Mouse (Mus musculus) liver (tissue): ENCODE data around the gene Txndc11.

ENCODE experiments used
- DNase-seq: peaks from one replicate; pipeline ENCODE4 v3.0.0-alpha.2; 2020; ENCODE audit warnings: mixed read lengths

Txndc11 gene

DNA sequence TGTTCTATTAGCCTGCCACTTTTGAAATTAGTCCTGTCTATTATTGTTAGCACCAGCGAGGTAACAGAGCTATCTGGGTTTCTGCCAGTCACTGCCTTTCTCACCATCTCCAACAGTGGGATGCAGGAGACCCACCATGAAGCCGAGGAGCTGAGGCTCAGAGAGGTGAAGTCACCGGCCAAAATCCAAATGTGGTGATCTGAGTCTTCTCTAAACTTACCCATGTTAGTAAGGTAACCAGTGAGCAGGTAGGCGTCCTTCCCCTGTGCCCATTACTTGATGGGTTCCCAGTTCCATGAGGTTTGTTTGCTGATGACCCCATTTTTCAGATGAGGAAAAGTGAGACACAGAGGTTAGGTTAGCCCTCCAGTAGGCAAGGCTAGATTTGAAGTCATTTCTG lies 70.1 kb downstream of the Txndc11 start:
- no peak for DNase-seq

DNA sequence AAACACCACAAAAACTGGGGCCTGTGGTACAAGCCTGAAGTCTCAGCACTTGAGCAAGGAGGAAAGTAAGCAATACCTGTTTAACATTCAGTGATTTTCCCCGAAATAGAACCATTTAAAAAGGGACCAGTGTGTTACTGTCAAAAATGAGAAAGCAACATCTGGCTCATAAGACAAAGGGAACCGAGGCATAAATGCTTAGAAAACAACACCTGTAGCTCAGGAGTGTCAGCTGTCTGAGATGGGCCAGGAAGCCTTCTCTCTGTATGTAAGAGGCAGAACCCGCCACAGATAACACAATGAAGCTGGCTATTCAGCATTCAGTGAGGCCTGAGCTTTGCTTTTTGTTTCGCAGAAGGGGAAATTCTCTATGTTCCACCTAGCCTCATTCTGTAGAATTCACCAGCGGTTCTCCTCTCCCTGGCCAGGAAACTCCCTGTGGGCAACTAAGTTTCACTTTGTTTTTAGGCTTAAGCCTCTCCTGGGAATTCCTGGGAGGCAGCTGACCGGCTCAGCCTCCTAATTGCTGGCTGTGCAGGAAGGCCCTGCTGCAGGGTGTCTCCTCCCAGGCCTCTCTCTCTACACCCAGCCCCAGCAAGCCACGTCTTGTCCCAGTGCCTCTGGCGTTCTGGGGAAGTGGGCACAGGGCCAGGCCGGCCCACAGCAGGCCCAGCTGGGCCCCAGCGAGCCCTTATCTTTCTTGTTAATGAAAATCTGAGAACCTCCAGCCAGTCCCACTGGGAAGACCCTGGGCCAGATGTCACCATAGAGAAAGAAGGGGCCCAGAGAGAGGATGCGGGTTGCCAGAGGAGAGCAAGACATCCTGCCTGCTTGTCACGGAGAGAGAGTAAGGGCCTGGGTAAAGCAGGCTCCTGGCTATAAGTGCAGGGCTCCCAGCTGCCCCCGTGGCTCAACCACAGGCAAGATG lies 71.4 kb downstream of the Txndc11 start:
- peak; percentile 54 for DNase-seq

DNA sequence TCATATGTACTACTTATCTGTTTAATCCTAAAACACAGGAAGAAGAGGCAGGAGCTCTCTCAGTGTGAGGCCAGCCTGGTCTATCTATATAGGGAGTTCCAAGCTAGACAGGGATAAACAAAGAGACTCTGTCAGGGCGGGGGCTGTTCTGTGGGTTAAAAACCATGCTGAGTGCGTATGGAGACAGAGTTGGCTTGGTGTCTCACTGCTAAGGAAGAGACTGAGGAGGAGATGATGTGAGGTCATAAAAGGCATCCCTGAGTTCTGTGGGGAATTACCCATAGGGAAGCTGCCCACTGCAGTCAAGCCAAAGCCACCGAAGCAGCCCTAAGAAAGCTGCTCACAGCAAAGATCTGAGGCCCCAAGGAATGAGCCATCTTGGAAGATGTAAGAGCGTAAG lies 73.8 kb downstream of the Txndc11 start, which contains the start of gene Snn:
Snn (plus strand) TSS at position 301 of the 400 bp plus-strand sequence.
- DNase-seq = no peak

DNA sequence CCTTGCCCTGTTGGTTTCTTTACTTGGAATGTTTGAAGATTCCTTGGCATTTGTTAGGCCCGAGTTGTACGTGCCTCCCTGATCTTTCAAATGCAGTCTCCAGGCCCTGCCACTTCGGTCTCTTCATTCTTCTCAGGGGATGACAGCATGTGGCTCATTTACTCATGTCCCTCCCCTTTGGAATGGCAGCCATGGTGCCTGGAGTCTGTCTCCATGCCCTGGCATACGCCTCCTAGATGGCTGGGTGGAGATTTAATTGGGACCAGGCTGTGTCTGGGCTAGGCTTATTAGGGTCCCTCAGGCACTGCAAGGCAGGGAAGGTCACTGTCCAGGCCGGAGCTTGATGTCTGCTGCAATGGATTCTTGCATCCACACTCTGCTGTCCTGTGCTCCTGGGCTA lies 78.5 kb downstream of the Txndc11 start:
- DNase-seq = no peak

DNA sequence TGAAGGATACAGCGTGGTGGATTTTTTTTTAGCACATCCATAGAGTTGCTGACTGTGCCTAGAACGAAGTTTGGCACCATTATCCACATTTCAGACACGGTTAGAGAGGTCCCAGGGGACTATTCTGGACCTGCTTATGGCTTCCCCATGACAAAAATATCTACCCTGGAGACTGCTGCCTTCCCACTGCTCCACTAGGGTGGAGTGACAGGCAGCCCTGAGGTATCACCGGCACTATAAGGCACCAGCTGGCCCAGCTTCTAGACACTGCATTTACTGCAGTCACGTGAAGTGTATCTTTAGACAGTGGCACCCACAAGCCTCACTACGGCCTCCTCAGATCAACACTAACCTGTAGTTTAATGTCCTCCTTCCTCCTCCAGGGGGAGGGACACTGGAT lies 79.6 kb downstream of the Txndc11 start:
- DNase-seq = no peak

DNA sequence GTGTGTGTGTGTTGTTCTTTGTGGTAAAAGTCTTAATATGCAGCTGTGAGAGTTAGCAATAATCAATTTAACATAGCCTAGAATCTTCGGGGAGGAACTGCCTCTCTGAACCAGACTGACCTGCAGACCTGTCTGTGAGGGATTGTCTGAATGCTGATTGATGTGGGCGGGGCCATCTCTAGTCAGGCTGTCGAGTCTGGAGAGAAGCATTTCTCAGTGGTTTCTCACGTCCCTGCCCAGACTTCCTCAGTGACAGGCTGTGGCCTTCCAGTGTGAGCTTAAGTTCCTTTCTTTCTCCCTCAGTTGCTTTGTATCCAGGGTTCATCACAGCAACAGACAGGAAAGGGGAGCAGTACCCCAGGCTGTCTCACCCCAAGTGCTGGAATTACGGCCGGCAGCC lies 80.0 kb downstream of the Txndc11 start:
- DNase-seq = no peak

DNA sequence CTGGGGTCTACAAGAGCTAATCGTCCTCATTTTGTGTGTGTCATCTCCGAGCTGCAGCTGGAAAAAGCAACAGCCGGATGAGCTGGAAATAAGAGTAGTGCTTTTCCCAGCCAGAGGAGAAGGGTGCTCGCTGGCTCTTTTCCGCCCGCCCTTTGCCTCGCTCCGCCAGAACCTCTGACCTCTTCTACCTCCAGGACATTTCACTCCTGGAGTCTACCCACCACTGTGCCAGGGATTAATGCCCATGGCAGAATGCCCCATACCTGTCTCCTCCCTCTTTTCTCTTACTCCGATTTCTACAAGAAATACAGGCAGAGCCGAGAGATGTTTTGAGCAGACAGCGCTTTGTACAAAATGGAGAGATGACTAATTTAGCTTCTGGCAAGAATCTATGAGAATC lies 83.3 kb downstream of the Txndc11 start:
- DNase-seq = no peak

DNA sequence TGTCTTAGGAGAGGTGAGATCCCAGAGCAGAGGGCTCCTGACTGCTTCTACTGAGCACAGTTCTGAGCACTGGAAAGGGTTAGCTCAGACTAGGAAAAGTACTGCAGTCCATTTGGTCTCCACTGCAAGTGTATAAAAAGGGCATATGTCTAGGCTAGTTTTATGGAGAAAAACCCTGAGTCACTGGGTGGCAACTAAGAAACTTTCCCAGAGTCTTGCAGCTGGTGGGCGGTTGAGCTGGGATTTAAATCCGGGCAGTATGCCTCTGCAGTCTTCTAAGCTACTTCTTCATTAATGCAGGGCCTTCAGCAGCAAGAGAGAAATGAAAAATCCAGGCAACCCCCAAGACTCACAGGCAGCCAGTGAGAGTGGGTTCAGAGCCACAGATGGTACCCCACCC lies 84.2 kb downstream of the Txndc11 start:
- DNase-seq = no peak

DNA sequence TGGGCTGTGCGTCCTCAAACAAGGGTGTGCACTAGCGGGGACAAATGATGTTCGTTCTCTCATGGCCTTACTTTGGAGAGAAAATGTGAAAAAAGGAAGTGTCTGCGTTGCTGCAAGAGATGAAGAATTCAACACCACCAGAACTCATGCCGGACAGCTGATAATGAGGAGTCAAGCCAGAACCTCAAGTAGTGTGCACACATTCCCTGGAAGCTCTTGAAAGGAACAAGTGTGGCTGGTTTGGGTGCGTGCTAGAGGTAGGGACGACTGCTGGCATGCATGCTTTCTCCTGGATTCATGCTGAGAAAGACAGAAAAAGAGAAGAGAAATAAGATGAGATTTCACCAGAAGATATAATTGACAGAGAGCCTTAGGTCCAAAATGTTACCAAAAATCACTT lies 87.3 kb downstream of the Txndc11 start:
- no peak for DNase-seq

DNA sequence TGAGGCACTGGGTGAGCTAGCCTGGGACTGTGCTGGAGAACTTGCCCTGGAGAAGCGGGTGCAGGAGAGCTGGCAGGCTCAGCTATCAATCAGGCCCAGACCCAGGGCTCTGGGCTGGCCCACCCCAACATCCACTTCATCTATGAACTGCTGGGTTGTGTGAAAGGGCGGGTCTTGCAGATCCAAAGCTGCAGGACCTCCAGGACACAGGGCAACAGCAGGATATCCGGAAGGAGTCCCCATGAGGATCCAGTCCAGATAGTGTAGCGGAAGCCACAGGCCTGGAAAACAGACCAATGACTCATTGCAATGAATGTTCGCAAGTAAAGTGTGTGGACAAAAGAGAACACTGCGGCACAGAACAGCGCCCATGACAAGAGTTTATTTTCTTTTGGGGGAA lies 88.0 kb downstream of the Txndc11 start:
- DNase-seq = no peak

DNA sequence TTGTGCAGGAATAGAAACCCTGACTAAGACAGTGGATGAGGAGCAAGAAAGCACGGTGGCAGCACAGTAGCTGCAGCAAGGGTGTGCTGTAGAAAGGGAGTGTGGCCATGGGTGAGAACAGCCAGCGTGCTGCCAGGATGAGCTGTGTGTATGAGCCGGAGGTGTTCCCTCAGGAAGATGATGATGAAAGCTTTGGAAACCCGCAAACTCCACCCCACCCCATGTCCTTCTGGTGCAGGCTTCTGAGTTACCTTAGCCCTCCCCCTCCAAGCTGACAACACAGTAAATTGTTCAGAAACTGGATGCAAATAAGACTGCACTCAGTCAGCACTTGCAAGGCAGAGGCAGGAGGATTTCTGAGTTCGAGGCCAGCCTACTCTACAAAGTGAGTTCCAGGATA lies 91.2 kb downstream of the Txndc11 start:
- no peak for DNase-seq

DNA sequence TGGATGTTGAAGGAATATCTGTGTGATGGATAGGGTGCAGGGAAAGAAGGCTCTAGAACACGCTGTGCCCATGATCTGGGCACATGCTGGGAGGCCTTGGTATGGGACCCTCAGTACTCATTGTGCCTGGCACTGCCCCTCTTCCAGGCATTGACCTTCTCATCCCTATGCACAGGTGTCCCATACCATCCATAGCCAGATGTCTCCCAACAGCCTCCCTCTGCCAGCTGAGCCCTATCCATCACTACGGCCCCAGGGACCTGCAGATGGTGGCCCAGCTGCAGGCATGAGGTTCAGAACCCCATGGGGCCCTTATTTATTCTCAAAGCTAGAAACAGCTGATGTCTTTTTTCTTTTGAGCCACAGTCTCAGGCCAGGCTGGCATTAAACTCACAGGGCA lies 93.8 kb downstream of the Txndc11 start:
- no peak for DNase-seq

DNA sequence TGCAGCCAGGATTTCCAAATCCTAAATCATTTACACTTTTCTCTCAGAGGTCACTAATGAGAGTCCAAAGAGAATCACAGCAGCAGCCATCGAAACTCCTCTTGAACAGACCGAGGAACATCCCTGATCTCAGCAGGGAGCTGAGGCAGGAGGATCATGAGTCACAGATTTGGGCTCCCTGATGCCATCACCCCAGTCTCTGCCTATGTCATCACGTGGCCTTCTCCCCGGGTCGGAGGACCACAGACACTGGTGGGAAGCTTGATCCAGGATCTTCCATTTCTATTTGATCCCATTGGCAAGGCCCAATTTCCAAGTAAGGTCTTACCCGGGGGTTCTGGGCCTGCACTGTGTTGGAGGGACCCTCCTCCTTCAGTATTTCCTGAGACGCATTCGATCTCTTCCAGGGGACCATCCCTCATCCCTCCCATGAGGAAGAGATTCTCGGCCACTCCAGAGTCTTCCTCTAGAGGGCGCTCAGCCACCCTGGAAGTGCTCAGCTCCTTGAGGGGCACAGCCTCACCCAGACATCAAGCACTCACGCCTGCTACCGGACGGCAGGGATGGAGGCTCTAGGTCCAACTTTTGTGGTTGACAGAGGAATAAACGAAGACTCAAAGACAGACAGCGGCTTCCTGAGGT lies 98.5 kb downstream of the Txndc11 start:
- peak; percentile 75 for DNase-seq

DNA sequence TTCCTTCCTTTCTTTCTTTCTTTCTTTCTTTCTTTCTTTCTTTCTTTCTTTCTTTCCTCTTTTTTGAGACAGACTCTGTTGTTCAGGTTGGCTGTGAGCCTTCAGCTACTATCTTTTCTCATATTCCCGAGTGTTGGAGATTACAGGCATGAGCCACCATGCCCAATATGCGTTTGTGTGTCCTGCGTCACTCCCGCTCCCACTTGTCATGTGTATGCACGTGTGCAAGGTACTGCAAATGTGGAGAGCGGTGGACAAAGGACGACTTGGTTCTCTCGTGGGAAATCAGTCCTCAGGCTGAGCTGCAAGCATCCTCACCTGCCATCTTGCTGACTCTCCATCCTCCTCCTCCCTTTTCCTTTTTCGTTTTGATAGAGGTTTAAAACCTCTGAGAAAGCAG lies 99.2 kb downstream of the Txndc11 start:
- DNase-seq = no peak

DNA sequence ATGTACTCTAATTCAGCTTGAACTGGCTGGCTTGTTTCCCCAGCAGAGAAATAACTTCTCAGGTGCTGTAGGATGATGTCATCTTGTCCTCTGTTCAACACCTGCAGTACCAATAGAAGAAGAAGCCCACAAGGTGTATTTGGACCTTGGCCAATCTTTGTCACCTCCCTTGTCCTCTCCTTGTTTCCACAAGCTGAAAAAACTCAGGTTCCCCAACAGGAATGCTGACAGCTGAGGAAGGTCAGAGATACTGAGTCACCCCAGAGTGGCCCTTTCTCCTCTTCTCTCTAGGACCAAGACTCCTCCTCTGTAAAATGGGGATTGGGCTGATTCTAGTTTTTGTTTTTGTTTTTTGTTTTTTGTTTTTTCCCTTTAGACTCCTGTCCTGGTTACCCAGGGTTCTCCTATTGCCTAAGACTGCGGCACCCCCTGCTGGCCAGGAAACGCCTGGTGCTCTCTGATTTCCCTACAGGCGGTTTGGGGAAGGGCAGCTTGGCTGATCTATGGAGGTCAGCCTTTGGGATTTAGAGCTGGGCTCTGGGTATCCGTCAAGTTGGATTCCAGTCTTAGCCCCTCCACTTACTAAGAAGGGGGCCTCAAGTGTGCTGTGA lies 100.2 kb downstream of the Txndc11 start:
- peak; percentile 78 for DNase-seq

DNA sequence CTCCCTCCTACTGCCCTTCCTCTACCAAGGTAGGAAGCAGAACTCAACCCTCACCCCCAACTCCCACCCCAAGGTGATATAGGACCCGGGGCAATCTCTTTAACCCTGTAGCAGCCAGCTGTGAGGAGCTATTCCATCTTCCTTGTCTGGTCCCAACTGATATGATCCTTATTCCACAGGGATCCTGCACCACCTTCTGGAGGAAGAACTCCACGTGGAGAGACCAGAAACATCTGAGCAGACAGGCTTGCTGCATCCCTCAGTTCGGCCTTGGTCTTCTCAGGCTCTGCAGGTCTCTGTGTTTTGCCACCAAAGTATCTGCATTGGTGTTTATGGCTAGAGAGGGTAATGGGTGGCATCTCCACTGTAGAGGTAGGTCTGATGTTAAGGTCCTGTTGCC lies 103.1 kb downstream of the Txndc11 start:
- no peak for DNase-seq

DNA sequence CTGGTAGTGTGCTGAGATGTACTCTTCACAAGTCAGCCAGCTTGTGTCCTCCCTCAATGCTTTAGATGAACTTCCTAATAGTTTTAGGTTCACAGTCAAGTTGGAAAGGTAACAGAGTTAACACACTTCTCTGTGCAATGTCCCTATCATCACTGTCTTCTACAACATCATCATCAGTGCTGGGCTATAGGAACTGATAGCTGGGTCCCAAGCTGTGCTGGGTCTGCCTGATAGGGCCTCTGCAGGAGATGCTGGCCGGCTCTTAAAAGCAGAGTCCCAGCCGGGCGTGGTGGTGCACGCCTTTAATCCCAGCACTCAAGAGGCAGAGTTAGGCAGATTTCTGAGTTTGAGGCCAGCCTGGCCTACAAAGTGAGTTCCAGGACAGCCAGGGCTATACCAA lies 103.6 kb downstream of the Txndc11 start:
- no peak for DNase-seq

DNA sequence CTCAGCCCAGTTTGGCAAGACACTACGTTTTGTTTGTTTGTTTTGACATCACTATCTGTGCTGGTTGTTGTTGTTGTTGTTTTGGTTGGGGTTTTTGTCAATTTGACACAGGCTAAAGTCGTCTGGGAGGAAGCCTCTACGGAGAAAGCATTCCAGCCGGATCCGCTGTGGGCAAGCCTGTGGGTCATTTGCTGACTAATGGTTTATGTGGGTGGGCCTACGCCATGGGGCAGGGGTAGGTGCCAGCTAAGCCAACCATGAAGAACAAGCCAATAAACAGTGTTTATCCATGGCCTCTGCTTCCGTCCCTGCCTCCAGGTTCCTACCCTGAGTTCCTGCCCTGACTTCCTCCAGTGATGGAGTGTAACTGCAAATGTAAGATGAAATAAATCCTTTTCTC lies 106.2 kb downstream of the Txndc11 start:
- no peak for DNase-seq
